Mouse (Mus musculus): ENCODE results near the gene AB124611. TPM values are rescaled to one million over a fixed set of nuclear protein-coding genes. Genes with fewer than 3 reads are reported as not detected.

Gene AB124611
- polyA plus RNA-seq, 1 experiment from 2014 or later, result 1.8 TPM

DNA sequence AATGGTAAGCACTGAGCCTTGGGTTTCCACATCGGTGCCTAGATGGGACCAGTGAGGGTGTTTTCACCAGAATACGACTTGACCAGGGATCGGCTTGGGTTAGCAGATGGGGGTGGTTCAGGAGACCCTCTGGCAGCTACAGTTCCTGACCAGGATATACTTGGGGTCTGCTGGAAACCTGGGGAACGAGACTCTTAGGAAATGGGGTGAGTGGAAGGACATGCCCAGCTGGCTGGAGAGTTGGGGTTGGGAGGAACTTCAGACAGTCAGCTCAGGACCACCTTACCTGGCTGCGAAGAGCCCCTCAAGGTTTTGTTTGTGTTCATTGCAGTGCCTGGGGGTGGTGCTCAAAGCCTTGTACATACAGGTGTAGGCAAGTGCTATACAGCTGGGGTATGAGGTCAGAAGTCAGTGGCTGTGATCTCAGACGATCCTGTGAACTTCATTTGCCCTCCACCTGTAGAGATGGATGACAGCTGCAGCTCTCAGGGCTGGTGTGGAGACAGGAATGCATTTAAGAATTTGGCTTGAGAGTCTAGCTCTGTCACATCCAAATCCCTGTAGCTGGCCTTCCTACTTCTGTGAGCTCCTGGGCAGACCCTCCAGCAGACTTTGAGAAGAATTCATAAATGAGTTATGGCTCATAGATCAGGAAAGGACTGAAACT lies 27.8 kb downstream of the AB124611 start:
- TF ChIP-seq CTCF (IDR thresholded peaks at IDR 0.05; ENCODE audit: low read depth) (no peak), EP300 (optimal IDR thresholded peaks at IDR 0.05) (no peak)
- WGBS, result 78% methylated on average over 6 of the region's 6 CpGs
- Histone ChIP-seq H3K27me3 (ENCODE audit: control insufficient read depth, insufficient read depth, low read length) (no peaks in the 10 kb centered on the region), H3K9ac (ENCODE audit: low read length) (no peak overlapping the region), H3K9me3 (ENCODE audit: control insufficient read depth, low read length) (no peaks in the 10 kb centered on the region), H3K36me3 (ENCODE audit: control insufficient read depth, insufficient read depth, low read length) (no peaks in the 10 kb centered on the region), H3K27ac (replicated peaks) (no peak overlapping the region), H3K4me3 (ENCODE audit: low read depth, low read length) (no peak overlapping the region), H3K4me1 (replicated peaks; ENCODE audit: control insufficient read depth, insufficient read depth) (no peaks in the 10 kb centered on the region), H3K4me2 (replicated peaks; ENCODE audit: low read depth) (no peak overlapping the region)
- ATAC-seq (ENCODE audit: low FRiP score, low TSS enrichment), result no peak
- DNase-seq (ENCODE audit: low spot score), result no peak

DNA sequence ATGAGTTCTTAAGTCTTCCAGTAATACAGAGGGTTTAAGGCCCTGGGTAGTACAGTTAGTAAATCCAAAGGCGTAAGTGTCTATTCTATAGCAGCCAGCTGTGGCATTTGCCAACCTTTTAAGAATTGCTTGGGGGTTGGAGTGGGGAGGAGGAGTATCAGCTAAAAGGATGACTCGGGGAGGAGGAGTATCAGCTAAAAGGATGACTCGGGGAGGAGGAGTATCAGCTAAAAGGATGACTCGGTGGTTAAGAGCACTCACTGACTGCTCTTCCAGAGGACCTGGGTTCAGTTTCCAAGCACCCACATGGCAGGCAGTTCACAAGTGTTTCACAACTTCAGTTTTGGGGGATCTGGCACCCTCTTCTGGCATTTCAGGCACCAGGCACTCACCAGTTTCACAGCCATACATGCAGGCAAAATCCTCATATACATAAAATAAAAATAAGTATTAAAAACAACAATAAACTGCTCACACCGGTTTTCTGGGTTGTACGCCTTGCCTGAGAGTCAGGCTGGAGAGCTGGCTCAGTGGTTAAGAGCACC lies 29.3 kb downstream of the AB124611 start:
- H3K4me3 ChIP-seq (ENCODE audit: low read depth, low read length), result no peak overlapping the region
- DNase-seq (ENCODE audit: low spot score) (no peak), ATAC-seq (ENCODE audit: low FRiP score, low TSS enrichment) (no peak)
- no peaks in the 10 kb centered on the region for H3K36me3 ChIP-seq (ENCODE audit: control insufficient read depth, insufficient read depth, low read length)
- no peaks in the 10 kb centered on the region for H3K9me3 ChIP-seq (ENCODE audit: control insufficient read depth, low read length)
- TF ChIP-seq EP300 (optimal IDR thresholded peaks at IDR 0.05), result no peak
- peak; percentile 32 for TF ChIP-seq CTCF (IDR thresholded peaks at IDR 0.05; ENCODE audit: low read depth)
- WGBS, result 87% methylated on average over 6 of the region's 6 CpGs
- H3K4me2 ChIP-seq (replicated peaks; ENCODE audit: low read depth), result no peak overlapping the region
- no peak overlapping the region for H3K9ac ChIP-seq (ENCODE audit: low read length)
- no peaks in the 10 kb centered on the region for H3K27me3 ChIP-seq (ENCODE audit: control insufficient read depth, insufficient read depth, low read length)
- no peaks in the 10 kb centered on the region for H3K4me1 ChIP-seq (replicated peaks; ENCODE audit: control insufficient read depth, insufficient read depth)
- H3K27ac ChIP-seq (replicated peaks), result no peak overlapping the region

GRCm38 (mm10) chr9:21556996-21557395 lies 31.0 kb downstream of the AB124611 start:
- Histone ChIP-seq H3K4me3 (ENCODE audit: low read depth, low read length) (no peak overlapping the region), H3K36me3 (ENCODE audit: control insufficient read depth, insufficient read depth, low read length) (no peaks in the 10 kb centered on the region), H3K27ac (replicated peaks) (no peak overlapping the region), H3K9me3 (ENCODE audit: control insufficient read depth, low read length) (no peaks in the 10 kb centered on the region), H3K9ac (ENCODE audit: low read length) (peak overlapping the region; percentile 13; the same call in 1 of the 2 replicates), H3K4me2 (replicated peaks; ENCODE audit: low read depth) (no peak overlapping the region), H3K27me3 (ENCODE audit: control insufficient read depth, insufficient read depth, low read length) (no peaks in the 10 kb centered on the region), H3K4me1 (replicated peaks; ENCODE audit: control insufficient read depth, insufficient read depth) (no peaks in the 10 kb centered on the region)
- ATAC-seq (ENCODE audit: low FRiP score, low TSS enrichment) (no peak), DNase-seq (ENCODE audit: low spot score) (no peak)
- WGBS, result 71% methylated on average over 2 of the region's 2 CpGs
- no peak for TF ChIP-seq CTCF (IDR thresholded peaks at IDR 0.05; ENCODE audit: low read depth)
- TF ChIP-seq EP300 (optimal IDR thresholded peaks at IDR 0.05), result no peak

DNA sequence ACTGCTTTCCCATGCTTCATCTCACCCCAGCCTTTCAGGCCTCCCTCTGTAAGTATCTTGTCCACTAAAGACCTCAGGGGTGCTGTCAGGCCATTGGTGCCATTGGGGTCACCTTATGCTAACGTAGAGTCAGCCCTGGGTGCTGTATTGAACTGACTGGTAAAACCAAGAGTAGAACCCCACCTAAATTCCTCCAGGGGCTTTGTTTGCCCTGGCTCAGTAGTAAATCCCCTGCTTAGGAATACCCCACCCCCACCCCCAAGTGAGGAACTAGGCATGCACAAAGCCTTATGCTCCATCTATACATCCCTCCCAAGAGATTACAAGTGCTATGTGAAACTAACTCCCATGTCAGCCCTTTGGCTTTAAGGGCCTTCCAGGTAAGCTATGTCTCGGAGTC lies 31.6 kb downstream of the AB124611 start:
- DNase-seq (ENCODE audit: low spot score) (no peak), ATAC-seq (ENCODE audit: low FRiP score, low TSS enrichment) (no peak)
- H3K27me3 ChIP-seq (ENCODE audit: control insufficient read depth, insufficient read depth, low read length), result no peaks in the 10 kb centered on the region
- no peak overlapping the region for H3K27ac ChIP-seq (replicated peaks)
- no peak overlapping the region for H3K4me2 ChIP-seq (replicated peaks; ENCODE audit: low read depth)
- H3K9me3 ChIP-seq (ENCODE audit: control insufficient read depth, low read length), result no peaks in the 10 kb centered on the region
- H3K36me3 ChIP-seq (ENCODE audit: control insufficient read depth, insufficient read depth, low read length), result peaks cover 4% of the 10 kb centered on the region; the same call in 1 of the 2 replicates
- H3K4me3 ChIP-seq (ENCODE audit: low read depth, low read length), result no peak overlapping the region
- H3K4me1 ChIP-seq (replicated peaks; ENCODE audit: control insufficient read depth, insufficient read depth), result no peaks in the 10 kb centered on the region
- H3K9ac ChIP-seq (ENCODE audit: low read length), result no peak overlapping the region
- TF ChIP-seq CTCF (IDR thresholded peaks at IDR 0.05; ENCODE audit: low read depth) (no peak), EP300 (optimal IDR thresholded peaks at IDR 0.05) (no peak)
- 76% methylated on average over 2 of the region's 2 CpGs for WGBS

DNA sequence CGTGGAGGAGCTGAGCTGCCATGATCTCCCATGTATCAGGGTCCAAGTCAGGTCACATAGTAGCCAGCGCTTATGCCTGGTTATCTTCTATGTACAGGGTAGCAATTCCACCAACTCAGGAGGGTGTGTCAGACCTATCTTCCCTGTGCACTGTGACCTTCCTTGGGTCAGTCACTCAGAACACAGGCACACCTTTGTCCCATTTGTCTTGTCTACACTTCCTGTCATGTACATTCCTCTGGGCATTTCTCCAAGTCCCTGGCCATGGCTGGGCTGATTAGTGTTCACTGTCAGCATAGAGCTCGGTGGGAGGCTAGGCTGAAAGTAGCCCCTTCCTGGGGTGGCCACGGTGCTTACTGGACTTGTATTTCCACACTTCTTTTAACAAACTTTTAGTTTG lies 32.4 kb downstream of the AB124611 start:
- Histone ChIP-seq H3K9me3 (ENCODE audit: control insufficient read depth, low read length) (no peaks in the 10 kb centered on the region), H3K4me2 (replicated peaks; ENCODE audit: low read depth) (no peak overlapping the region), H3K9ac (ENCODE audit: low read length) (no peak overlapping the region), H3K27me3 (ENCODE audit: control insufficient read depth, insufficient read depth, low read length) (no peaks in the 10 kb centered on the region), H3K27ac (replicated peaks) (no peak overlapping the region), H3K4me3 (ENCODE audit: low read depth, low read length) (no peak overlapping the region), H3K36me3 (ENCODE audit: control insufficient read depth, insufficient read depth, low read length) (peaks cover 4% of the 10 kb centered on the region; the same call in 1 of the 2 replicates), H3K4me1 (replicated peaks; ENCODE audit: control insufficient read depth, insufficient read depth) (no peaks in the 10 kb centered on the region)
- no peak for DNase-seq (ENCODE audit: low spot score)
- TF ChIP-seq EP300 (optimal IDR thresholded peaks at IDR 0.05), result no peak
- no peak for TF ChIP-seq CTCF (IDR thresholded peaks at IDR 0.05; ENCODE audit: low read depth)
- WGBS, result 62% methylated on average over 4 of the region's 4 CpGs
- ATAC-seq (ENCODE audit: low FRiP score, low TSS enrichment), result 0 out of 2 replicates have a peak, but pooled peaks have one; percentile 51

DNA sequence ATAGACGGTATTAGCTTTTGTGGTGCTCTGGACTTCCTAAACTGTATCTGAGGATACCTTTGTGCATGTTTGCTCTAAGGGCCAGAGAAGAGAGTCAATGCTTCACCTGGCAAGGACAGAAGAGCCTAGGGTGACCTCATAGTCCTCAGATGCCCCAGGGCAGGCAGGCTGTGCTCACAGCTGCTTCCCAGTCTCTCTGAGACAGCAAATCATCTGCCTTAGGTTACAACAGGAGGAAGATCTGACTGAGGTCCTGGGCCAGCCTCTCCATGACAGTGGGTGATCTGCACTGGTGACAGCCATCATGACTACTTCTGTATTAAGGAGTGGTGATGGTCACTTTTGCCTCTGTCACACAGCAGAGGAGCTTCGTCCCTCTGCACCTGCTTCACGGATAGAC lies 33.2 kb downstream of the AB124611 start:
- Histone ChIP-seq H3K9me3 (ENCODE audit: control insufficient read depth, low read length) (no peaks in the 10 kb centered on the region), H3K4me2 (replicated peaks; ENCODE audit: low read depth) (no peak overlapping the region), H3K4me3 (ENCODE audit: low read depth, low read length) (no peak overlapping the region), H3K27ac (replicated peaks) (no peak overlapping the region), H3K27me3 (ENCODE audit: control insufficient read depth, insufficient read depth, low read length) (no peaks in the 10 kb centered on the region), H3K4me1 (replicated peaks; ENCODE audit: control insufficient read depth, insufficient read depth) (no peaks in the 10 kb centered on the region), H3K36me3 (ENCODE audit: control insufficient read depth, insufficient read depth, low read length) (peaks cover 4% of the 10 kb centered on the region; the same call in 1 of the 2 replicates), H3K9ac (ENCODE audit: low read length) (no peak overlapping the region)
- ATAC-seq (ENCODE audit: low FRiP score, low TSS enrichment) (no peak), DNase-seq (ENCODE audit: low spot score) (no peak)
- 96% methylated on average over 3 of the region's 3 CpGs for WGBS
- TF ChIP-seq EP300 (optimal IDR thresholded peaks at IDR 0.05) (no peak), CTCF (IDR thresholded peaks at IDR 0.05; ENCODE audit: low read depth) (no peak)
